19 mouse cellular contexts compared by ENCODE assay signal in genomic region chr15:59823921-59824320, GRCm38 (mm10).
A peak's percentile ranks its signal among the peaks of the same experiment; 100 is the strongest.
DNase-seq lines count a peak whose midpoint lies in the region; ATAC-seq and TF ChIP-seq lines count a peak whose summit lies in the region.
"Had no signal": no experiment of that assay in that cellular context is flagged by ENCODE, and none has a peak within 500 bp of the region (broad histone marks: within the 10 kb centered on the region; RNA-seq: fewer than 3 reads in every experiment).

No protein-coding gene starts in this region.

- H3K4me1 ChIP-seq in kidney, embryonic 16.5 days (ENCODE audit: insufficient read depth, low read length), result peaks cover 43% of the 10 kb centered on the region
- peaks cover 3 to 14% of the 10 kb centered on the region in 2 experiments for H3K4me1 ChIP-seq in ES-E14 (ENCODE audit: control insufficient read depth in 2 of 2, insufficient read depth in 2 of 2, low read length in 2 of 2, poor library complexity in 1 of 2)
- H3K4me1 ChIP-seq in intestine, embryonic 16.5 days (ENCODE audit: control insufficient read depth, insufficient read depth, low read length), result peaks cover 17% of the 10 kb centered on the region
- 0 out of 2 replicates have a peak, but pooled peaks cover 6% of the 10 kb centered on the region for H3K4me1 ChIP-seq in neural tube, embryonic 15.5 days

- ATAC-seq in kidney, embryonic 16.5 days (ENCODE audit: low FRiP score, low TSS enrichment), result no peak
- peak; percentile 52 for ATAC-seq in intestine, embryonic 16.5 days
- no peak for ATAC-seq in neural tube, embryonic 15.5 days (ENCODE audit: low FRiP score)
- ATAC-seq: forebrain, embryonic 15.5 days had no signal

- in situ Hi-C loops in ES-E14 (cut with MboI; ENCODE audit: low sequenced_read_pairs in 2 of 2, unreplicated experiment in 2 of 2), result no loop called here

- no peak overlapping the region for H3K4me2 ChIP-seq in kidney, embryonic 16.5 days (replicated peaks; ENCODE audit: low read depth, low read length)
- no peak overlapping the region for H3K4me2 ChIP-seq in intestine, embryonic 16.5 days (ENCODE audit: low read depth, low read length)
- H3K4me2 ChIP-seq in neural tube, embryonic 15.5 days, result no peak overlapping the region
- H3K4me2 ChIP-seq: embryonic facial prominence, embryonic 13.5 days; forebrain, embryonic 15.5 days; hindbrain, embryonic 15.5 days; neural tube, embryonic 12.5 days had no signal

- H3K9ac ChIP-seq in kidney, embryonic 16.5 days (replicated peaks; ENCODE audit: low read length), result no peak overlapping the region
- no peak overlapping the region for H3K9ac ChIP-seq in ES-E14 (ENCODE audit: insufficient read depth, low read depth, low read length, poor library complexity, severe bottlenecking)
- H3K9ac ChIP-seq in intestine, embryonic 16.5 days (ENCODE audit: low read depth, low read length), result no peak overlapping the region
- H3K9ac ChIP-seq in neural tube, embryonic 15.5 days (replicated peaks), result no peak overlapping the region
- H3K9ac ChIP-seq: embryonic facial prominence, embryonic 13.5 days; forebrain, embryonic 15.5 days; hindbrain, embryonic 15.5 days; liver, postnatal 0 days; neural tube, embryonic 12.5 days had no signal

- H3K4me3 ChIP-seq in kidney, embryonic 16.5 days (ENCODE audit: low read length), result no peak overlapping the region
- H3K4me3 ChIP-seq in ES-E14 (ENCODE audit: insufficient read depth in 1 of 2, low read depth in 1 of 2, low read length in 2 of 2, poor library complexity in 1 of 2, severe bottlenecking in 1 of 2), result no peak overlapping the region
- no peak overlapping the region for H3K4me3 ChIP-seq in intestine, embryonic 16.5 days (ENCODE audit: low read length)
- no peak overlapping the region for H3K4me3 ChIP-seq in neural tube, embryonic 15.5 days (replicated peaks)
- H3K4me3 ChIP-seq: embryonic facial prominence, embryonic 13.5 days; forebrain, embryonic 15.5 days; hindbrain, embryonic 15.5 days; neural tube, embryonic 12.5 days had no signal

- H3K9me3 ChIP-seq in kidney, embryonic 16.5 days (ENCODE audit: low read length), result no peaks in the 10 kb centered on the region
- H3K9me3 ChIP-seq in ES-E14 (ENCODE audit: control insufficient read depth, insufficient read depth, low read depth, low read length), result no peaks in the 10 kb centered on the region
- no peaks in the 10 kb centered on the region for H3K9me3 ChIP-seq in intestine, embryonic 16.5 days (ENCODE audit: control insufficient read depth, low read length)
- no peaks in the 10 kb centered on the region for H3K9me3 ChIP-seq in neural tube, embryonic 15.5 days (replicated peaks)
- H3K9me3 ChIP-seq: embryonic facial prominence, embryonic 13.5 days; forebrain, embryonic 15.5 days; hindbrain, embryonic 15.5 days; neural tube, embryonic 12.5 days had no signal

- peak; percentile 15 for DNase-seq in kidney, adult 18-20 months
- DNase-seq in ES-E14 (ENCODE audit: low read depth, low spot score) (peak; percentile 59), liver (no peak)
- peak; percentile 43 for DNase-seq in lung, postnatal 10 days
- DNase-seq in urinary bladder, postnatal 4 days (ENCODE audit: low spot score in 2 of 2), result no peak
- DNase-seq: cerebellum, adult 9-11 months; heart, postnatal 36 days; kidney, adult 11 months; layer of hippocampus, postnatal 36 days; left cerebral cortex, postnatal 4 days; liver, postnatal 0 days; thymus, postnatal 25 days had no signal

- H3K27ac ChIP-seq in kidney, embryonic 16.5 days (ENCODE audit: low read length), result no peak overlapping the region
- H3K27ac ChIP-seq in ES-E14 (ENCODE audit: insufficient read depth, low read depth, low read length, poor library complexity, severe bottlenecking), result no peak overlapping the region
- H3K27ac ChIP-seq in intestine, embryonic 16.5 days (ENCODE audit: low read length), result no peak overlapping the region; the same call in 1 of the 2 replicates
- H3K27ac ChIP-seq in neural tube, embryonic 15.5 days (replicated peaks), result no peak overlapping the region
- H3K27ac ChIP-seq: embryonic facial prominence, embryonic 13.5 days; forebrain, embryonic 15.5 days; hindbrain, embryonic 15.5 days; neural tube, embryonic 12.5 days had no signal

- WGBS in kidney, embryonic 16.5 days, result 56% methylated on average over 2 of the region's 2 CpGs
- WGBS in intestine, embryonic 16.5 days, result 52% methylated on average over 2 of the region's 2 CpGs
- WGBS in neural tube, embryonic 15.5 days, result 49% methylated on average over 2 of the region's 2 CpGs

- no peaks in the 10 kb centered on the region for H3K36me3 ChIP-seq in kidney, embryonic 16.5 days (ENCODE audit: insufficient read depth, low read length)
- no peaks in the 10 kb centered on the region for H3K36me3 ChIP-seq in ES-E14 (ENCODE audit: control insufficient read depth, insufficient read depth, low read length, poor library complexity, severe bottlenecking)
- H3K36me3 ChIP-seq in intestine, embryonic 16.5 days (ENCODE audit: control insufficient read depth, insufficient read depth, low read length), result no peaks in the 10 kb centered on the region
- no peaks in the 10 kb centered on the region for H3K36me3 ChIP-seq in neural tube, embryonic 15.5 days
- H3K36me3 ChIP-seq: embryonic facial prominence, embryonic 13.5 days; forebrain, embryonic 15.5 days; hindbrain, embryonic 15.5 days; neural tube, embryonic 12.5 days had no signal

- no peaks in the 10 kb centered on the region for H3K27me3 ChIP-seq in kidney, embryonic 16.5 days (ENCODE audit: insufficient read depth, low read length)
- H3K27me3 ChIP-seq in intestine, embryonic 16.5 days (replicated peaks; ENCODE audit: control insufficient read depth, insufficient read depth, low read length), result no peaks in the 10 kb centered on the region
- no peaks in the 10 kb centered on the region for H3K27me3 ChIP-seq in neural tube, embryonic 15.5 days (replicated peaks)
- H3K27me3 ChIP-seq: embryonic facial prominence, embryonic 13.5 days; forebrain, embryonic 15.5 days; hindbrain, embryonic 15.5 days; neural tube, embryonic 12.5 days had no signal

TF ChIP-seq in ES-E14, 5 proteins besides CTCF, POLR2A, EP300 and RAD21:
- no peak for TF ChIP-seq CHD2 (IDR thresholded peaks at IDR 0.05; ENCODE audit: low read depth, low read length)
- no peak for TF ChIP-seq ZNF384 (IDR thresholded peaks at IDR 0.05; ENCODE audit: low read depth, low read length)
- TF ChIP-seq HCFC1 (IDR thresholded peaks at IDR 0.05; ENCODE audit: borderline replicate concordance, insufficient read depth, low read length), result no peak
- TF ChIP-seq ZC3H11A (IDR thresholded peaks at IDR 0.05; ENCODE audit: borderline replicate concordance, low read depth, low read length), result no peak
- TF ChIP-seq MAFK (IDR thresholded peaks at IDR 0.05; ENCODE audit: insufficient read depth, low read depth, low read length), result no peak

Comparison
In these comparisons a context has a peak if more than half of its experiments do, and no peak if none do; other contexts are left out.
1. DNase-seq: peak in kidney, adult 18-20 months (single experiment), ES-E14 (single experiment) and lung, postnatal 10 days (single experiment); none in liver (single experiment) and urinary bladder, postnatal 4 days (0 of 2).